Mouse (Mus musculus) E14TG2a.4 (cell line): ENCODE data around the gene Plaur.

Experiments used
- CTCF ChIP-seq: conservative IDR thresholded peaks from 2 replicates; pipeline ENCODE4 v1.5.1; 2014; ENCODE audit warnings: low read length
- NANOG ChIP-seq: IDR thresholded peaks from 2 replicates; pipeline ENCODE4 v1.6.1; 2014; ENCODE audit warnings: borderline replicate concordance, low read length, mixed read lengths

DNA sequence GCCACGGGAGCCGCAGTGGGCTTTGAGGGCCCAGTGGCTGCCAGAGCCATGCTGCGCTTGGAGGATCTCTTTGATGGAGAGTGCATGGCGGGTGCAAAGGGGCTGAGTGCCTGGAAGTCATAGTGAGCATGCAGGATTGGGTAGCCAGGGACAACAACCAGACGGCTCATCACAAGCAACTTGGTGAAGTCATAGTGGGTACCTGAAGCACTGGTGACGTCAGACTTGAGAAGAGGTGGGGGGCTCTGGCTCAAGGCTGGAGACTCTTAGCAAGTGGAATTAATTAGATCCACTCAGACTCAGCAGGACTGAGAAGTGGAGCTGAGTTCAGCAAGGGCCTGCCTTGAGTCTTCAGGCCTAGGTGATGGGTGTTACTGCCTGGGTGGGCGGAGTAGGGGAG, 50.1 kb downstream of the Plaur start, which contains the start of gene AC161166.1:
- TF ChIP-seq CTCF, result no peak
- TF ChIP-seq NANOG, result no peak
